Mouse (Mus musculus) cortical plate, adult 2 months (tissue): Measurements from ENCODE around the gene Scarf1.

Experiments used
- CTCF ChIP-seq: fragments of 200-500 bp; IDR thresholded peaks from 2 replicates; pipeline ENCODE4 v1.5.1; 2011; ENCODE audit warnings: mild to moderate bottlenecking, control low read depth, low read length; ENCODE audit not compliant: insufficient read depth; ENCODE audit errors: extremely low read depth
- POLR2A ChIP-seq: fragments of 200-500 bp; IDR thresholded peaks from 2 replicates; pipeline ENCODE4 v1.6.1; 2011; ENCODE audit warnings: mild to moderate bottlenecking, low read length, control low read depth; ENCODE audit not compliant: insufficient read depth; ENCODE audit errors: extremely low read depth

DNA sequence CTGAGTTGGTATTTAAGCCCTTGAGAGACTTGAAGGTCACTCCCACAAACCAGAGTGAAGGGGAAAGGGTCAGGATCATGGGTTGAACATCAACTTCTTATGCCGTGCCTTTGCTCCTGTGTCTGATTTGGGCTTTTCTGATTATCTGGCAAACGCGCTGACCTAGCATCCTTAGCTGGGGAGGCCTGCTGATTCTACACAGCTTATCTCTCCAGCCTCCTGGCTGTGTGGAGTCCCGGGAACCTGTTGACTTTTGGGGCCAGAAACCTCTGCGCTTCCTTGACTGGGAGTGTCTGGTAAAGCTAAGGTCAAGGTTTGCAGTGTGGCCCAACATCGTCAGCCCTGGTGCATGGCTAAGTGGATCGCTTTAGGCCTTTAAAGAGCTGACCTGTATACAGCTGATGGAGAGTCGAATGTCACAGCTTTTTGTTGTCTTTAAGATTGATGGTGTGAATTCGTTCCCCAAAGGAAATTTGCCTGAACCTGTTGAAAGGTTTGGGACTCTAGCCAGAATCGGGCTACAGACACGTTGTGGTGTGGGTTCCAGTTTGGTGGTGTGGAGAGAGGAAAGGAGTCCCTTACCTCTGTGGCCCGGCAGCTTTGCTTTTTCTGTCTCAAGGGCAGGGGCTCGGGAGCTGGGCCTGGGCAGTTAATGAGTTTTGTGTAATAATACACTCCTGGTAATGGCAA lies 21.9 kb downstream of the Scarf1 start:
- TF ChIP-seq CTCF (no peak), POLR2A (no peak)
